Mouse (Mus musculus) fat pad, adult 2 months (tissue): ENCODE data around the gene Dclk2.

Experiments
- DNase-seq: peaks from one replicate; pipeline ENCODE4 v3.0.0-alpha.2; 2011; ENCODE audit warnings: low read depth, low spot score; ENCODE audit errors: extremely low read depth

The Dclk2 gene

GRCm38 (mm10) chr3:86802825-86803224 is 117.8 kb downstream of the Dclk2 start:
- no peak for DNase-seq

GRCm38 (mm10) chr3:86800841-86801240 is 119.8 kb downstream of the Dclk2 start:
- DNase-seq: no peak

GRCm38 (mm10) chr3:86799041-86799440 is 121.6 kb downstream of the Dclk2 start:
- no peak for DNase-seq

- no peak for DNase-seq
Measured at GRCm38 (mm10) chr3:86797871-86798460, 122.7 kb downstream of the Dclk2 start.

GRCm38 (mm10) chr3:86796716-86797115 is 123.9 kb downstream of the Dclk2 start:
- DNase-seq: no peak

- no peak for DNase-seq
Measured at GRCm38 (mm10) chr3:86793720-86794191, 126.9 kb downstream of the Dclk2 start.

- no peak for DNase-seq
Measured at GRCm38 (mm10) chr3:86793264-86793663, 127.4 kb downstream of the Dclk2 start.

- DNase-seq: no peak
Measured at GRCm38 (mm10) chr3:86789752-86790151, 130.9 kb downstream of the Dclk2 start.

- DNase-seq: no peak
Measured at GRCm38 (mm10) chr3:86788711-86789110, 131.9 kb downstream of the Dclk2 start.

- no peak for DNase-seq
Measured at GRCm38 (mm10) chr3:86787423-86788123, 133.1 kb downstream of the Dclk2 start.

GRCm38 (mm10) chr3:86786845-86787351 is 133.8 kb downstream of the Dclk2 start:
- DNase-seq: no peak

GRCm38 (mm10) chr3:86786280-86786679 is 134.4 kb downstream of the Dclk2 start:
- DNase-seq: no peak

- DNase-seq: no peak
Measured at GRCm38 (mm10) chr3:86784930-86785329, 135.7 kb downstream of the Dclk2 start.

GRCm38 (mm10) chr3:86784051-86784450 is 136.6 kb downstream of the Dclk2 start:
- DNase-seq: no peak

GRCm38 (mm10) chr3:86779704-86780103 is 140.9 kb downstream of the Dclk2 start:
- DNase-seq: no peak

GRCm38 (mm10) chr3:86775444-86775828 is 145.2 kb downstream of the Dclk2 start:
- DNase-seq: no peak

- no peak for DNase-seq
Measured at GRCm38 (mm10) chr3:86774566-86775443, 145.8 kb downstream of the Dclk2 start.

- no peak for DNase-seq
Measured at GRCm38 (mm10) chr3:86768969-86769368, 151.7 kb downstream of the Dclk2 start.

GRCm38 (mm10) chr3:86768553-86768952 is 152.1 kb downstream of the Dclk2 start:
- DNase-seq: no peak

- DNase-seq: no peak
Measured at GRCm38 (mm10) chr3:86762456-86762855, 158.2 kb downstream of the Dclk2 start.

GRCm38 (mm10) chr3:86762036-86762415 is 158.6 kb downstream of the Dclk2 start:
- no peak for DNase-seq
